15 mouse cellular contexts compared by ENCODE assay signal in the genomic region with DNA sequence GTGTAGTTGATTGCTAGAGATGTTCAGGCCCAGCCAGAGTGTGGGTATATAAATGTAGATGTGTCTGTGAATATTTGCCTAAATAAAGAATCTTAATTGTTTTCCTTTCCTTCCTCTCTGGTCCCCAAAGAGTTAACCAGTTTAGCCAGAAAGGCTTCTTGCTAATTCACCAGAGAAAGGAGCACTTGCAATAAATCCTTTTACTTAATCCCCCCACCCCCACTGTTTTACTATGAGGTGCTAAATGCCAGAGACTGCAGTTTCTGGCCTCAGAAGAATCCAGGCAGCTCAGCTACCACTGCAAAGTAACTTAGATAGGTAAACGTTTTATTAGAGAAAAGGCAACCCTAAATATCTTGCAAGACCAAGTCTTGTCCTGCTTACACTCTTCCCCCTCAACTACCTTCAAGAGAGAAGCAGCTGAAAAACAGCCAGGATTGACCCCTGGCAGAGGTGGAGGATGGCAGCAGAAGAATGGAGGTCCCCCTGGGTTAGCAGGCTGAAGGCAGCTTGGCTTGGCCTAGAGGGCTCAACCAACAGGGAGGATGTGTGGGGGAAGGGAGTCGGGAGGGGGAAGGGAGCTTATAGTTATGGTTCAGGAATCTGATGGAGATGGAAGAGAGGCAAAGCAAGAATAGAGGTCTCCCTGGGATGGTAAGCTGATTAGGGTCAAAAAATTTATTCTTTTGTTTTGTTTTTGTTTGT.
A peak's percentile ranks its signal among the peaks of the same experiment; 100 is the strongest.
DNase-seq lines count a peak whose midpoint lies in the region; ATAC-seq and TF ChIP-seq lines count a peak whose summit lies in the region.
"Had no signal": no experiment of that assay in that cellular context is flagged by ENCODE, and none has a peak within 500 bp of the region (broad histone marks: within the 10 kb centered on the region; RNA-seq: fewer than 3 reads in every experiment).

No protein-coding gene starts in this region.

- peaks cover 12% of the 10 kb centered on the region for H3K4me1 ChIP-seq in midbrain, embryonic 10.5 days
- H3K4me1 ChIP-seq in midbrain, postnatal 0 days (ENCODE audit: insufficient read depth, low read length), result no peaks in the 10 kb centered on the region
- H3K4me1 ChIP-seq in limb, embryonic 10.5 days, result peaks cover 14% of the 10 kb centered on the region
- H3K4me1 ChIP-seq in lung, postnatal 0 days (ENCODE audit: insufficient read depth, low read depth, low read length), result no peaks in the 10 kb centered on the region
- H3K4me1 ChIP-seq: heart, embryonic 13.5 days had no signal

- no peaks in the 10 kb centered on the region for H3K36me3 ChIP-seq in midbrain, embryonic 10.5 days
- H3K36me3 ChIP-seq in midbrain, postnatal 0 days (ENCODE audit: insufficient read depth, low read length), result no peaks in the 10 kb centered on the region
- no peaks in the 10 kb centered on the region for H3K36me3 ChIP-seq in limb, embryonic 10.5 days
- no peaks in the 10 kb centered on the region for H3K36me3 ChIP-seq in lung, postnatal 0 days (ENCODE audit: insufficient read depth, low read length)
- H3K36me3 ChIP-seq: heart, embryonic 13.5 days had no signal

- WGBS in midbrain, embryonic 10.5 days, result 20% methylated on average over 2 of the region's 2 CpGs
- WGBS in midbrain, postnatal 0 days, result 9% methylated on average over 2 of the region's 2 CpGs
- 21% methylated on average over 2 of the region's 2 CpGs for WGBS in limb, embryonic 10.5 days
- WGBS in lung, postnatal 0 days, result 25% methylated on average over 2 of the region's 2 CpGs

- ATAC-seq in midbrain, postnatal 0 days (ENCODE audit: low FRiP score), result no peak
- no peak for ATAC-seq in lung, postnatal 0 days
- ATAC-seq: forebrain, embryonic 14.5 days had no signal

- peak overlapping the region; percentile 78 for H3K27ac ChIP-seq in midbrain, embryonic 10.5 days (replicated peaks)
- no peak overlapping the region for H3K27ac ChIP-seq in midbrain, postnatal 0 days (ENCODE audit: low read depth, low read length)
- H3K27ac ChIP-seq in limb, embryonic 10.5 days, result peak overlapping the region; percentile 85
- H3K27ac ChIP-seq in lung, postnatal 0 days (ENCODE audit: low read length), result no peak overlapping the region
- H3K27ac ChIP-seq: heart, embryonic 13.5 days; macrophage had no signal

- H3K9ac ChIP-seq in midbrain, postnatal 0 days (replicated peaks; ENCODE audit: low read length, poor library complexity, severe bottlenecking), result no peak overlapping the region
- no peak overlapping the region for H3K9ac ChIP-seq in lung, postnatal 0 days (replicated peaks; ENCODE audit: low read depth)
- H3K9ac ChIP-seq: heart, embryonic 13.5 days had no signal

- H3K27me3 ChIP-seq in midbrain, embryonic 10.5 days (ENCODE audit: low read depth, poor library complexity, severe bottlenecking), result no peaks in the 10 kb centered on the region
- no peaks in the 10 kb centered on the region for H3K27me3 ChIP-seq in midbrain, postnatal 0 days (ENCODE audit: insufficient read depth, low read length)
- no peaks in the 10 kb centered on the region for H3K27me3 ChIP-seq in limb, embryonic 10.5 days (ENCODE audit: low read depth, poor library complexity, severe bottlenecking)
- no peaks in the 10 kb centered on the region for H3K27me3 ChIP-seq in lung, postnatal 0 days (replicated peaks; ENCODE audit: insufficient read depth, low read length)
- H3K27me3 ChIP-seq: heart, embryonic 13.5 days had no signal

- H3K4me2 ChIP-seq in midbrain, postnatal 0 days (ENCODE audit: low read depth, low read length, poor library complexity, severe bottlenecking), result no peak overlapping the region
- no peak overlapping the region for H3K4me2 ChIP-seq in lung, postnatal 0 days (replicated peaks; ENCODE audit: low read depth, low read length)
- H3K4me2 ChIP-seq: heart, embryonic 13.5 days had no signal

- 0 out of 2 replicates have a peak overlapping the region, but pooled peaks have one; percentile 18 for H3K4me3 ChIP-seq in midbrain, embryonic 10.5 days
- no peak overlapping the region for H3K4me3 ChIP-seq in midbrain, postnatal 0 days (ENCODE audit: low read depth, low read length)
- H3K4me3 ChIP-seq in limb, embryonic 10.5 days, result peak overlapping the region; percentile 35
- H3K4me3 ChIP-seq in lung, postnatal 0 days (ENCODE audit: low read depth, low read length), result no peak overlapping the region
- H3K4me3 ChIP-seq: heart, embryonic 13.5 days had no signal

- H3K9me3 ChIP-seq in midbrain, embryonic 10.5 days (replicated peaks), result no peaks in the 10 kb centered on the region
- H3K9me3 ChIP-seq in midbrain, postnatal 0 days (ENCODE audit: low read length), result no peaks in the 10 kb centered on the region
- H3K9me3 ChIP-seq in limb, embryonic 10.5 days (replicated peaks), result no peaks in the 10 kb centered on the region
- H3K9me3 ChIP-seq in lung, postnatal 0 days (ENCODE audit: low read length), result no peaks in the 10 kb centered on the region
- H3K9me3 ChIP-seq: heart, embryonic 13.5 days had no signal

- TF ChIP-seq CTCF in midbrain, postnatal 0 days (IDR thresholded peaks at IDR 0.05), result no peak
- no peak for TF ChIP-seq CTCF in lung, postnatal 0 days (IDR thresholded peaks at IDR 0.05)

- DNase-seq in midbrain, embryonic 10.5 days (ENCODE audit: low spot score), result peak; percentile 47
- DNase-seq in midbrain, postnatal 0 days (ENCODE audit: low spot score), result no peak
- peak; percentile 1 for DNase-seq in embryo, embryonic 11.5 days (ENCODE audit: low read depth, low spot score)
- DNase-seq in limb, embryonic 10.5 days (ENCODE audit: low spot score), result peak; percentile 39
- peak; percentile 15 for DNase-seq in yolk sac, embryonic 10.5 days (ENCODE audit: low spot score)
- no peak for DNase-seq in spleen, postnatal 36 days (ENCODE audit: low spot score in 2 of 2)
- DNase-seq in lung, postnatal 0 days (ENCODE audit: low spot score), result no peak
- DNase-seq: cerebellum, postnatal 14 days; heart, postnatal 36 days; kidney, adult 2 months; kidney, postnatal 14 days; lung, adult 2 months had no signal

- TF ChIP-seq EP300 in lung, postnatal 0 days (IDR thresholded peaks at IDR 0.05), result no peak

Comparison
In these comparisons a context has a peak if more than half of its experiments do, and no peak if none do; other contexts are left out.
1. DNase-seq: peak in midbrain, embryonic 10.5 days (single experiment), embryo, embryonic 11.5 days (single experiment), limb, embryonic 10.5 days (single experiment) and yolk sac, embryonic 10.5 days (single experiment); none in midbrain, postnatal 0 days (single experiment), spleen, postnatal 36 days (0 of 2) and lung, postnatal 0 days (single experiment).
2. H3K27ac ChIP-seq: peak in midbrain, embryonic 10.5 days (single experiment) and limb, embryonic 10.5 days (single experiment); none in midbrain, postnatal 0 days (single experiment) and lung, postnatal 0 days (single experiment).
3. H3K4me3 ChIP-seq: peak in midbrain, embryonic 10.5 days (single experiment) and limb, embryonic 10.5 days (single experiment); none in midbrain, postnatal 0 days (single experiment) and lung, postnatal 0 days (single experiment).